Mouse (Mus musculus) hindbrain, embryonic 14.5 days (tissue): ENCODE data around the gene Prkca. TPM values are rescaled to one million over a fixed set of nuclear protein-coding genes. Genes with fewer than 3 reads are reported as not detected.
A peak's percentile ranks its signal among the peaks of the same experiment; 100 is the strongest.

Source experiments
- ATAC-seq: fragments of 200-750 bp; cut with Nextera tagmentation; 2 replicates; pipeline ENCODE4 v1.8.0; 2017; ENCODE audit warnings: moderate number of reproducible peaks, mild to moderate bottlenecking, moderate TSS enrichment, moderate library complexity; ENCODE audit not compliant: low FRiP score
- DNase-seq: peaks from one replicate; pipeline ENCODE4 v3.0.0-alpha.2; 2015; ENCODE audit warnings: low spot score
- H3K27ac ChIP-seq: fragments of 300-500 bp; sonication (generic); 2 replicates; pipeline ENCODE4 v1.5.1; 2014; ENCODE audit warnings: mild to moderate bottlenecking, moderate library complexity
- H3K27me3 ChIP-seq: fragments of 300-500 bp; sonication (generic); 2 replicates; pipeline ENCODE4 v1.6.1; 2014; ENCODE audit warnings: mild to moderate bottlenecking, low read length, mixed read lengths; ENCODE audit not compliant: control insufficient read depth, insufficient read depth
- H3K36me3 ChIP-seq: fragments of 300-500 bp; sonication (generic); replicated peaks from 2 replicates; pipeline ENCODE4 v1.6.1; 2014; ENCODE audit not compliant: control insufficient read depth, insufficient read depth
- H3K4me1 ChIP-seq: fragments of 300-500 bp; sonication (generic); replicated peaks from 2 replicates; pipeline ENCODE4 v1.6.1; 2014; ENCODE audit warnings: antibody characterized with exemption, low read length, mixed read lengths; ENCODE audit not compliant: control insufficient read depth, insufficient read depth
- H3K4me2 ChIP-seq: fragments of 300-500 bp; sonication (generic); replicated peaks from 2 replicates; pipeline ENCODE4 v1.6.1; 2014; ENCODE audit warnings: mild to moderate bottlenecking, moderate library complexity
- H3K4me3 ChIP-seq: fragments of 300-500 bp; sonication (generic); replicated peaks from 2 replicates; pipeline ENCODE4 v1.5.1; 2014; ENCODE audit warnings: mild to moderate bottlenecking, low read length
- H3K9ac ChIP-seq: fragments of 300-500 bp; sonication (generic); 2 replicates; pipeline ENCODE4 v1.6.1; 2014
- H3K9me3 ChIP-seq: fragments of 300-500 bp; sonication (generic); 2 replicates; pipeline ENCODE4 v1.6.1; 2016; ENCODE audit warnings: low read length; ENCODE audit not compliant: control insufficient read depth
- WGBS: fragments of 180-500 bp; shearing (Covaris S2); extraction: QIAGEN DNeasy Blood & Tissue Kit; methylation state at CpG from one replicate; pipeline ENCODE4 v1.1.7; 2014; 5-methylcytosine and 5-hydroxymethylcytosine counted together
- polyA plus RNA-seq: library from polyadenylated mRNA; unstranded; fragments of >200 nt; fragmentation: Nextera tagmentation; extraction: Ambion mirVana; gene quantifications from 2 replicates; pipeline ENCODE4 v1.2.1, GENCODE M21; 2014

Gene Prkca
- polyA plus RNA-seq, 1 experiment from 2014 or later = 9.1 TPM

DNA sequence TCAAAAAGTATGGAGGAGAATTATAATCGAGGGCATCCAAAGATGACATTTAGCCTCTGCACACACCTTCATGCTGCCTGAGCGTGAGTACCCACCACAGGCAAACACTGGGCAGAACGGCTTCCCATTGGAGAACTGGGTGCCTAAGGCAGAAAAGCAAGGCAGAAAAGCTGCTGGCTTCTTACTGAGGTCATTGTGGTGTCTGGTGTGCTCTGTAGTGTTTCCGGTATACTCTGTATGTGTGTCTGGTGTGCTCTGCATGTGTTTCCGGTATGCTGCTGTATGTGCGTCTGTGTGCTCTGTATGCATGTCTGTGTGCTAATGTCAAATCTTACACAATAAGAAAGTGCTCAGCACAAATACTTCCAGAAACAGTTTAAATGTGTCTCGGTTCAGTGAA is 127.7 kb downstream of the Prkca start:
- no peak overlapping the region for H3K4me2 ChIP-seq
- peaks cover 22% of the 10 kb centered on the region for H3K4me1 ChIP-seq
- H3K27me3 ChIP-seq = no peaks in the 10 kb centered on the region
- 72% methylated on average over 7 of the region's 7 CpGs for WGBS
- DNase-seq (no peak), ATAC-seq (no peak)
- no peak overlapping the region for H3K4me3 ChIP-seq
- H3K36me3 ChIP-seq = no peaks in the 10 kb centered on the region
- H3K9ac ChIP-seq = no peak overlapping the region
- no peak overlapping the region for H3K27ac ChIP-seq
- no peaks in the 10 kb centered on the region for H3K9me3 ChIP-seq

DNA sequence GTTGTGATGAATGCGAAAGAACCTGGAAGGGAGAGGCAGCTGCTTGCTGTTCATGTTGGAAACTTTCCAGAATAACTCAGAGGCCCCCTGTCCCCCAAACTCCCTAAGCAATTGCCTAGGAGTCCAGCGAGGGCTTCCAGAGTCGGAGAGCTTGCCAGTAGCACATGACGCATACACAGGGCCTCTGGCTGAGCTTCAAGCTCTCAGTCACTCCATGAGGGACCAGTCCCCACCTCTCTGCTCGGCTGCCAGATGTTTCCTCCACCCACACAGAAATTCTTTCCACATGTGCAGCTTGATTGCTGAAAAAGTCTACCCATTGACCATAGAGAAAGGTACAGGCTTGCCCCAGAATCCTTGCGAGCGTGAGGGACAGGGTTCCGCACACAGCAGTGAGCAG is 128.3 kb downstream of the Prkca start:
- Histone ChIP-seq H3K9me3 (no peaks in the 10 kb centered on the region), H3K4me1 (peaks cover 18% of the 10 kb centered on the region), H3K4me2 (no peak overlapping the region), H3K9ac (no peak overlapping the region), H3K4me3 (no peak overlapping the region), H3K27ac (no peak overlapping the region), H3K27me3 (no peaks in the 10 kb centered on the region), H3K36me3 (no peaks in the 10 kb centered on the region)
- no peak for DNase-seq
- ATAC-seq = peak; percentile 59; the same call in 1 of the 2 replicates
- WGBS = 51% methylated on average over 8 of the region's 8 CpGs

DNA sequence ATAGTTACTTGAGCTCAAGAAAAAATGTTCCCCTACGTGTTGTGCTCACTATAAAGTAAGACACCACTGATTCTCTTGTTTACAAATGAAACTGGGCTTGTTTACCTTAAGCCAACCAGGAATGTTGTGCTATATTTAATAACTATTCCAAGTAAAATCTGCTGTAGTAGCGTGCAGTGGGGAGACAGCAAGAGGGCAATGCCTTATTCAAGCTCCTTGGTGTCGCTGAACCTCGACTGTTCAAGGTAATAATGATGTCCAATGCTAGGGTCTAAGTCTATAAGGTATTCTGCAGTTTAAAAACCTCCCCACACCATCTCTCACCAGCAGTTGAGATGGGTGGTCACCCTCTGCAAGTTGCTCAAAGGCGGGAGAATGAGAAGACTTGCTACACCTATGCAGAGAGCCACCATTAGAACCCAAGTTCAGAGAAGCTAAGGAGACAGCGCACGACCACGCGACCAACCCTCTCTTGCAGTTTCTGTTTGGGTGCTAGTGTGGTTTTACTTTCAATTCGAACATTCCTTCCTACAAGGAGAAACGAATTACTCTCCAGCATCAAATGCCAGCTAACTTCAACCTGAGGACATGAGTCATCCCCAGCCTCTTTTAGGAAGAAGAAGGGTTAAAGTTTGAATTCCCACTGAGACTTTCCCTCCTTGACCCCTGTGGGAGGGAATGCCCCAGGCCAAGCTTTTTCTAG is 129.1 kb downstream of the Prkca start:
- WGBS = 86% methylated on average over 11 of the region's 11 CpGs
- H3K4me3 ChIP-seq = no peak overlapping the region
- H3K9me3 ChIP-seq = no peaks in the 10 kb centered on the region

DNA sequence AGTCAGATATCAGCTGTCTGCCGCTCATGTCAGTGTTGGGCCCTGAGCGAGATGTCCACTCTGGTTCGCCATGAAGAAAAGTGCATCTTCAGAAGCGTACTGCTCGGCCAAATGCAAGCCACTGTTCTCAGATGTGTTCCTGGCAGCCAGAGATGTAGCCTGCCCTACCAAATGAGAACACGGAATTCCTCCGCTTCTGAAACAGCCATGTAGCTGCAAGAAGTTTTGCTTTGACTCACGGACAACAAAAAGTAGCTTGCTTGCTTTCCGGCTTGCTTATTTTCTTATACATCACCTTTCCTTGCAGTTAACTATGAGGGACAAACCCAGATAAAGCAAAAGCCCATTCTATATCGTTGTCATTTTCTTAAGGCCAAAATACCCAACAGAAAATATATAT is 129.9 kb downstream of the Prkca start:
- WGBS = 94% methylated on average over 10 of the region's 10 CpGs
- H3K4me3 ChIP-seq = no peak overlapping the region
- H3K27ac ChIP-seq = no peak overlapping the region
- H3K9me3 ChIP-seq = no peaks in the 10 kb centered on the region
- H3K9ac ChIP-seq = no peak overlapping the region
- no peaks in the 10 kb centered on the region for H3K27me3 ChIP-seq
- H3K4me1 ChIP-seq = peaks cover 18% of the 10 kb centered on the region
- DNase-seq (no peak), ATAC-seq (no peak)
- H3K4me2 ChIP-seq = no peak overlapping the region
- no peaks in the 10 kb centered on the region for H3K36me3 ChIP-seq

More for the DNA sequence above, 129.1 kb downstream of the Prkca start:
- Histone ChIP-seq H3K4me1 (peaks cover 18% of the 10 kb centered on the region), H3K27ac (no peak overlapping the region), H3K36me3 (no peaks in the 10 kb centered on the region), H3K27me3 (no peaks in the 10 kb centered on the region), H3K4me2 (no peak overlapping the region), H3K9ac (no peak overlapping the region)
- ATAC-seq (no peak), DNase-seq (no peak)

DNA sequence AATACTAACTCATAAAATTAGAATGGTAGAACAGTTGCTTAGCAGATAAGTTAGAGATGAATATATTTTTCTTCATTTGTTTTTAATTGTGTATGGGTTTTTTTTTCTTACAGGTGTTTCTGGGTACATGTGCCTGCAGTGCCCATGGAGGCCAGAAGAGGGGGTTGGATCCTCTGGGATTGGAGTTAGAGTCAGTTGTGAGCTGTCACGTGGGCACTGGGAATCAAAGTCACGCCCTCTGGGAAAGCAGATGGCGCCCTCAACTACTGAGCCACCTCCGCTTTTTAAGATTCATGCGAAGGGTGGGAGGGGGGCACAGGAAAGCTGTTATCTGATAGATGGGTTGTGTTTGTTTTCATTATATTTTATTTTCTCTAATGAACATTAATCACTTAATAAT is 131.1 kb downstream of the Prkca start:
- Histone ChIP-seq H3K4me1 (peaks cover 18% of the 10 kb centered on the region), H3K4me2 (no peak overlapping the region), H3K9ac (no peak overlapping the region), H3K36me3 (no peaks in the 10 kb centered on the region), H3K4me3 (no peak overlapping the region), H3K9me3 (no peaks in the 10 kb centered on the region), H3K27ac (no peak overlapping the region), H3K27me3 (no peaks in the 10 kb centered on the region)
- WGBS = 92% methylated on average over 5 of the region's 5 CpGs
- no peak for ATAC-seq
- no peak for DNase-seq

DNA sequence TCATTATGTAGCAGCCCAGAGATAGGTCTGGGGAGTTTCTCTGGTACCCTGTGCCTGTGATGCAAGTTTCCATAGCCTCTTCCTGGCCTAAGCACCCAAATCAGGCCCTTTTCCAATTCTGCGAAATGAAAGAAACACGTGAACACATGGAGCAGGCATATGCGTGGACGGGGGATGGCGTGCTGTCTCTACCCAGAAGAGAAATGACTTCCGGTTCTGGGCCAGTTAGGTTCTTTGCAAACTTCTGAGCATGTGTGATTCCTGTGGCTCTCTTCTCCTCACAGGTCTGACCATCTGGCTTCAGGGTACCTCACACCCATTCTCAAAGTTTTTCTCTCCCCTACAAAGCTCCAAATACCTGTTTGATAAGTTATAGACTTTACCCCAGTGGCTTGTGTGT is 131.7 kb downstream of the Prkca start:
- 94% methylated on average over 6 of the region's 6 CpGs for WGBS
- DNase-seq = no peak
- Histone ChIP-seq H3K4me1 (peaks cover 18% of the 10 kb centered on the region), H3K4me3 (no peak overlapping the region), H3K36me3 (no peaks in the 10 kb centered on the region), H3K27ac (no peak overlapping the region), H3K4me2 (no peak overlapping the region), H3K9me3 (no peaks in the 10 kb centered on the region), H3K27me3 (no peaks in the 10 kb centered on the region), H3K9ac (no peak overlapping the region)
- no peak for ATAC-seq

DNA sequence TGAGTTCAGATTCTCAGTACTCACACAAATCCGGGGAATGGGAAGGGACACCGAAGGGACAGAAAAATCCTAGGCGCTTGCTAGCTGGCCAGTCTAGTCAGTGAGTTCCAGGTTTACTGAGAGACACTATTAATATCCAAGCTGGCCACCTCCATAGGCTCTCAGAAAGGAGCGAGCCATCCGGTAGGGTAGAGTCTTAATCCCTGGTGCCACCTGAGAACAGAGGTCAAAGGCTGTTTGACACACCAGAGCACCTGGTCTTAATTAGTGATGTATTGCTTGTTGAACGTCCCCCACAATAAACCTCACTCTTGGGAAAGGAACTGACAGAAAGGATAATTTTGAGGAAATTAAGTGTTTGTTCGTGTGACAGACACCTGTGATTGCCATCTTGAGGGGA is 133.0 kb downstream of the Prkca start:
- Histone ChIP-seq H3K36me3 (no peaks in the 10 kb centered on the region), H3K27ac (no peak overlapping the region), H3K4me3 (no peak overlapping the region), H3K9ac (no peak overlapping the region), H3K9me3 (no peaks in the 10 kb centered on the region), H3K4me1 (peaks cover 5% of the 10 kb centered on the region; the same call in 1 of the 2 replicates), H3K4me2 (no peak overlapping the region), H3K27me3 (no peaks in the 10 kb centered on the region)
- DNase-seq (no peak), ATAC-seq (no peak)
- 91% methylated on average over 7 of the region's 7 CpGs for WGBS

DNA sequence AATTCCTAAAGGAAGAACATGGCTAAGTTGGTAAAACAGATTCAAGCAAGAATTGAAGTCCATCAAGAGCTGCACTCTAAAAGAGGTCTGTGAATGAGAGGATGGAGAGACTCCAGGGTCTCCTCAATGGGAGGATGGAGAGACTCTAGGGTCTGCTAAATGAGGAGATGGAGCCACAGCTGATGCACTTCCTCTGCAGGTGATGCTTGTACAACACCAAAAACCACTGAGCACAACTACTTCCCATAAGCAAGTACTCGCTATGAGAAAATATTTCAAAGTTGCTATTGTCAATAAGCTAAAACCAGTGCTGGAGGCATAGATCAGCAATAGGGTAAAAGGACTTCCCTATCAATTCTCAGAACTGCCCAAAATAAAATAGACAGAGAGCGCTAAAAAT is 137.1 kb downstream of the Prkca start:
- 99% methylated on average over 2 of the region's 2 CpGs for WGBS
- Histone ChIP-seq H3K36me3 (no peaks in the 10 kb centered on the region), H3K9ac (no peak overlapping the region), H3K4me2 (no peak overlapping the region), H3K27me3 (no peaks in the 10 kb centered on the region), H3K27ac (no peak overlapping the region), H3K9me3 (no peaks in the 10 kb centered on the region), H3K4me1 (peaks cover 14% of the 10 kb centered on the region), H3K4me3 (no peak overlapping the region)
- DNase-seq = no peak
- no peak for ATAC-seq

DNA sequence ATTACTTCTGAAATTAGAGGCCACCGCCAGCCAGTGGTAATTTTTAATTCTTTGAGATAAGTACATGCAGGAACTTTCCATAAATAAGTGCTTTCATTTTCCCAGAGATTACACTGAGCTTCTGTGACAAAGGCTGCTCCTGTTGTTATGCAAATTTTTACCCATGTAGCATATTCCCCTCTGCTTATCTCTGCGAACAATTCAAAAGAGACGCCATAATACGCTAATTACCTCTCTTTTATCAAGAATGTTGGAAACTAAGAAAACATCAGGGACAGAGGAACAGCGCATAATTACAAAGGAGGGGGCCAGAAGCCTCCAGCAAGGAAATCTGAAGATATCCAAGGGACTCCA is 138.9 kb downstream of the Prkca start:
- Histone ChIP-seq H3K9ac (no peak overlapping the region), H3K27me3 (no peaks in the 10 kb centered on the region), H3K4me1 (peaks cover 14% of the 10 kb centered on the region), H3K36me3 (no peaks in the 10 kb centered on the region), H3K27ac (no peak overlapping the region), H3K9me3 (no peaks in the 10 kb centered on the region), H3K4me3 (no peak overlapping the region), H3K4me2 (no peak overlapping the region)
- DNase-seq = no peak
- ATAC-seq = no peak
- WGBS = 23% methylated on average over 5 of the region's 5 CpGs
